Mouse (Mus musculus) stomach, embryonic 15.5 days (tissue): ENCODE measurements at regions not wholly inside any gene's neighbourhood (a gene's known extent, or its start where the extent isn't known, plus 50 kb on each side); places are given as distances from the start of the nearest gene placed in this dataset.

Source experiments
- ATAC-seq: fragments of 200-750 bp; cut with Nextera tagmentation; 2 replicates; pipeline ENCODE4 v1.8.0; 2017; ENCODE audit warnings: low read depth, moderate number of reproducible peaks, moderate TSS enrichment; ENCODE audit not compliant: insufficient read depth, low FRiP score
- H3K27ac ChIP-seq: fragments of 300-500 bp; sonication (generic); 2 replicates; pipeline ENCODE4 v1.5.1; 2015; ENCODE audit warnings: mild to moderate bottlenecking, inconsistent platforms
- H3K27me3 ChIP-seq: fragments of 300-500 bp; sonication (generic); replicated peaks from 2 replicates; pipeline ENCODE4 v1.6.1; 2015; ENCODE audit warnings: inconsistent platforms
- H3K36me3 ChIP-seq: fragments of 300-500 bp; sonication (generic); 2 replicates; pipeline ENCODE4 v1.6.1; 2015; ENCODE audit warnings: inconsistent platforms
- H3K4me1 ChIP-seq: fragments of 300-500 bp; sonication (generic); 2 replicates; pipeline ENCODE4 v1.6.1; 2015; ENCODE audit warnings: inconsistent platforms
- H3K4me2 ChIP-seq: fragments of 300-500 bp; sonication (generic); 2 replicates; pipeline ENCODE4 v1.6.1; 2015; ENCODE audit warnings: mild to moderate bottlenecking, inconsistent platforms
- H3K4me3 ChIP-seq: fragments of 300-500 bp; sonication (generic); replicated peaks from 2 replicates; pipeline ENCODE4 v1.5.1; 2015; ENCODE audit warnings: inconsistent platforms
- H3K9ac ChIP-seq: fragments of 300-500 bp; sonication (generic); 2 replicates; pipeline ENCODE4 v1.6.1; 2015; ENCODE audit warnings: inconsistent platforms
- H3K9me3 ChIP-seq: fragments of 300-500 bp; sonication (generic); 2 replicates; pipeline ENCODE4 v1.6.1; 2016; ENCODE audit warnings: inconsistent platforms
- WGBS: fragments of 180-500 bp; shearing (Covaris S2); methylation state at CpG from one replicate; pipeline ENCODE4 v1.1.7; 2015; 5-methylcytosine and 5-hydroxymethylcytosine counted together

DNA sequence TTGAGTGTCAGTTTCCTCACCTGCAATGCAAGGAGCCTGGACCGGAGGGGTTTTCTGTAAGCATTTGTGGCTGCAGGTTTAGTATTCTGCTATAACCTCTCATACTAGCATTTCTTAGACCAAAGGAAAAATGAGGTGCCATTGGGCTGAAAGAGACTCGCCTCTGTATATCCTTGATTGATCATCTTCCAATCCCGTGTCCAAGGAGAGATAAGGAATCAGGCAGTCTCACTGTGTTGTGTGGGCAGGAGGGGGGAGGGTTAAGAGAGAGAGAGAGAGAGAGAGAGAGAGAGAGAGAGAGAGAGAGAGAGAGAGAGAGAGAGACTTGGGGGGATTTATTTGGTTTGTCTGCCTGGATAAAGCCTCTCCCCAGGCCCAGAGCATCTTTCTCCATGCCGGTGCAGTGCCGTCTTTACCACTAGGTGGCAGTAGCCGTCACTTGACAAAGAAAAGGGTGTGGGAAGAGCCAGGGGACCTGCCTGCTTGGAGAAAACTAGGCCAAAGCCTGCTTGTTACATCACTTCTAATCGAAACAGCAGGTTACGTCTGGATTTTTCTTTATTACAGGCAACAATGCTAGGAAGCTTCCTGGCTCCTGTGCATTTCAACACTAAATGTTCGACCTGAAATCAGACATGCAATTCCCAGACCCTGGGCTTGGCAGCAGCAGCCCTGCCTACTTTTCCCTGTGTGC lies 56.1 kb upstream of the Ces5a start:
- Histone ChIP-seq H3K9me3 (no peaks in the 10 kb centered on the region), H3K4me1 (no peaks in the 10 kb centered on the region), H3K27ac (no peak overlapping the region), H3K4me3 (no peak overlapping the region), H3K27me3 (no peaks in the 10 kb centered on the region), H3K9ac (no peak overlapping the region), H3K36me3 (no peaks in the 10 kb centered on the region), H3K4me2 (no peak overlapping the region)
- ATAC-seq, result no peak
- WGBS, result 24% methylated on average over 9 of the region's 9 CpGs

DNA sequence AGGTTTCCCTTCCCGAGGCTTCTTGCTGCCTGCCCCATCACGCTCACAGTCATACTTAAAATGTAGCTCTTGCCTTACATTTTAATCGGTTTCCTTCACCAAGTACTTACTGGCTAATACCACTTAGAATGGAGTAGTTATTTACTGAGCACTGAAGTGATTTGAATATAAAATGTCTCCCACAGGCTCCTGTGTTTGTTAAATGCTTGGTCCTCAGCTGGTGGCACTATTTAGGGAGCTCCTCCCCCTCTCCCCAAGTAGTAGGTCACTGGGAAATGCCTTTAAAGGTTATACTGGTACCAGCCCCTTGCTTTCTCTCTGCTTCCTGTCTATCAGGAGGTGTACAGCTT lies 56.6 kb upstream of the Ces5a start:
- Histone ChIP-seq H3K9ac (no peak overlapping the region), H3K4me2 (no peak overlapping the region), H3K27ac (no peak overlapping the region), H3K9me3 (no peaks in the 10 kb centered on the region), H3K4me1 (no peaks in the 10 kb centered on the region), H3K36me3 (no peaks in the 10 kb centered on the region), H3K4me3 (no peak overlapping the region), H3K27me3 (no peaks in the 10 kb centered on the region)
- no peak for ATAC-seq
- WGBS, result 36% methylated on average over 3 of the region's 3 CpGs

DNA sequence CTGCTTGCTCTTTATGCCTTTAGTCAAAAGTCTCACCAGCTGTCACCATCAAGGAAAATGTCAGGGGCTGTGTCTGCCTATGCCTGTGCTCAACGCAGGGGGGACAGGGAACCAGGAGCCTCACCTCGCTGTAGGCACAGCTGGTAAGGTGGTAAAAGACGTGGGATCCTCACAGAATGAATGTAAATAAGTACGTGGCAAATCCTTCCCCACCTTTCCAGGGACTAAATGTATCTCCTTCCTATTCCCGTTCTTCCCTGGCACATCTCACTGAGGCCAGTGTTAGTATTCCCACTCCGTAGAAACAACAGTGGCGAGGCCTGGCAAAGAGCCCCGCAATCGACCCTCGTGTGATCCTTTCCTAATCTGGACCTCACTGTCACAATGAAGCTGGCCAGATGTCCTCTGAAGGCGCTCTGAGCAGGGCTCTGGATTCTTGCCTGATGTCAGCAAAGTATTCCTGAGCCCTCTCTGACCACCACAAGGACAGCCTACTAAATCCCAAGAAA lies 63.0 kb upstream of the Ces5a start:
- H3K27ac ChIP-seq, result peak overlapping the region; percentile 71
- 24% methylated on average over 11 of the region's 11 CpGs for WGBS
- H3K4me2 ChIP-seq, result peak overlapping the region; percentile 21; the same call in 1 of the 2 replicates
- no peak overlapping the region for H3K9ac ChIP-seq
- H3K4me3 ChIP-seq, result no peak overlapping the region
- no peaks in the 10 kb centered on the region for H3K9me3 ChIP-seq
- peak; percentile 43; the same call in 1 of the 2 replicates for ATAC-seq
- no peaks in the 10 kb centered on the region for H3K27me3 ChIP-seq
- H3K4me1 ChIP-seq, result no peaks in the 10 kb centered on the region
- no peaks in the 10 kb centered on the region for H3K36me3 ChIP-seq

DNA sequence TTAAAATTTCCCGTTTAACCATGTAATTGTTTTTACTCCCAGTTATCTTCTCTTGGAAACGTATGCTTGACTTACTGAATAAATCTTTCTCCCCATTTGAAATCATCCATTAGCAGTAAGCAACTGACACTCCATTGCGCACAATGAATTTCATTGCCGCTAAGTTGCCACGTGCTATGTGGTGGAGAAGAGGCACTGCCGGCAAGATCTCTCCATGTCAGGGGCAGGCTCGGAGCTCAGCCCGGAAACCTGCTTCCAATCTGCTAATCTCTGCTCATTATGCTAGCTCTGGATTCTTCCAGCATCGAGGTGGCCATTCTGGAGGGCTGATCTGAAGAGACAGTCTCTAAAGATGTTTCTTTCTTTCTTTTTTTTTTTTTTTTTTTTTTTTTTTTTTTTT lies 63.7 kb upstream of the Ces5a start:
- ATAC-seq, result no peak
- WGBS, result 47% methylated on average over 9 of the region's 9 CpGs
- H3K27ac ChIP-seq, result peak overlapping the region; percentile 71; the same call in 1 of the 2 replicates

DNA sequence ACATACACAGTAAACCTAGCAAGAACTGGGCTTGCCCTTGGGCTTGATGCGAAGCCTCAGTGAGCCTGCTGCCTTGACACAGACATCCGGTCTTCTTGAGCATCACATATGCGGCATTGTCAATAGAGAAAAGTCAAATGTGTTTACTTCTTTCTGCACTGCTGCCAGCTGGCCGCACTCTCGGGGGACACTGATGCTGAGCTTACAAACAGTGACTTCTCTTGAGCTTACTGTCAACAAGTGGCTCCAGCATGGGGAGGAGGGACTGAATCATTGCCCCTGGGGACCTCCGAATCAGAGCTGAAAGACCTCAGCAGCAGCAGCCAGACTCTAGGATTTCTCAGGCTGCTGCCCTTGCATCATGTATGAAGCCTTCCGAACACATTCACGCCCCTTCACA lies 64.1 kb upstream of the Ces5a start:
- Histone ChIP-seq H3K9me3 (no peaks in the 10 kb centered on the region), H3K9ac (no peak overlapping the region), H3K4me2 (no peak overlapping the region), H3K27me3 (no peaks in the 10 kb centered on the region), H3K4me3 (no peak overlapping the region), H3K27ac (peak overlapping the region; percentile 71; the same call in 1 of the 2 replicates), H3K36me3 (no peaks in the 10 kb centered on the region), H3K4me1 (no peaks in the 10 kb centered on the region)
- 37% methylated on average over 8 of the region's 8 CpGs for WGBS
- no peak for ATAC-seq

More for the DNA sequence above, 63.7 kb upstream of the Ces5a start:
- H3K36me3 ChIP-seq, result no peaks in the 10 kb centered on the region
- no peaks in the 10 kb centered on the region for H3K4me1 ChIP-seq
- H3K9ac ChIP-seq, result no peak overlapping the region
- H3K27me3 ChIP-seq, result no peaks in the 10 kb centered on the region
- H3K9me3 ChIP-seq, result no peaks in the 10 kb centered on the region
- H3K4me2 ChIP-seq, result 0 out of 2 replicates have a peak overlapping the region, but pooled peaks have one; percentile 25
- no peak overlapping the region for H3K4me3 ChIP-seq

DNA sequence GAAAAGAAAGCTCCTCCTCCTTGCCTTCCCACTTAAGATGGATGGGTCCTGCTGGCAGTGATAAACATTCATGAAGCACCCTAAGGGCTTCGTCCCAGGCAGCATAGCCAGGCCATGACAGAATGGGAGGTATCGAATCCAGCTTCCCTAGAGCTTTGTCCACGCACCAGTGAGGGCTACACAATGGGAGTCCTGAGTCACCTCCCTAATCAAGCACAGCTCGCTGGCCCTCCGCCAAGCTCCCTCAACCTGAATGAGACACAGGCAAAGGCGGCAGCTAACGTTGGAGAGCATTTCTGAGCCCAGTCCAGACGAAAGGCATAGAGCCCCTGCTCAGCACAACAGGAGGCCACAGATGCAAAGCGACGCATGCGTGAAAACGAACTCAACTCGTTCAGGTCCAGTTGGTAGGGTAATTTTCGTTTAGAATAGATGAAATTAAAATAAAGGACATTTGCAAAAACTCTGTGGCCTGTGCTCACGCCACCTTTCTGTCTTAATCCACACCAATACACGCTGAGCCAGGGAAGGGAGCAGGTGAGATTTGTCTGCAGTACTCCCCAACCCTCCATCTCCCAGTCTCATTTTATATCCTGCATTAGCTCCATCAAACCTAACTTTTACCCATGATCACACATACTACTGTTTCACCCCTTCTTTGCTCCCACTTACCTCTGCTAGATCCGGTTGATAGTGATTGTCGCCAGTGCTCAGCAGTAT lies 91.3 kb upstream of the Ces5a start:
- Histone ChIP-seq H3K4me2 (peak overlapping the region; percentile 33; the same call in 1 of the 2 replicates), H3K4me3 (no peak overlapping the region), H3K4me1 (0 out of 2 replicates have a peak, but pooled peaks cover 6% of the 10 kb centered on the region), H3K9ac (no peak overlapping the region), H3K27ac (no peak overlapping the region), H3K36me3 (no peaks in the 10 kb centered on the region), H3K27me3 (no peaks in the 10 kb centered on the region), H3K9me3 (no peaks in the 10 kb centered on the region)
- peak; percentile 70 for ATAC-seq
- 27% methylated on average over 18 of the region's 18 CpGs for WGBS

DNA sequence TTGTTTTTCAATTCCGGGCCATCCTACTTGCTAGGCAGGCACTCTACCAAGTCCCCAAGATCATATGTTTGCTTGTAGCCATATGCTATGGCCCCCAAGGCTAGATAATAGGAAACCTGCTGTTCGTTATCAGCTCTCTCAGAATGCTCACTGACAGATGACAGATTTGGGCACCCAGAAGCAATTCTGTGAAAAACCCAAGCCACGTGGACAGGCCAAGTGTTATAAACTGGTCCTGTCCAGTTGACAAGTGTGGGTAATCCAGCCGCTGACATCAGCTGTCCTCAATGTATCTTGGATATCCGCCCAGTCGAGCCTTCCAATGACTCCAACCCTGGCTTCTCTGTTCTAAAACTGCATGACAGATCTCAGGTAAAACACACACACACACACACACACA lies 92.0 kb upstream of the Ces5a start:
- no peak overlapping the region for H3K27ac ChIP-seq
- no peaks in the 10 kb centered on the region for H3K27me3 ChIP-seq
- H3K9me3 ChIP-seq, result no peaks in the 10 kb centered on the region
- H3K4me1 ChIP-seq, result 0 out of 2 replicates have a peak, but pooled peaks cover 6% of the 10 kb centered on the region
- H3K4me3 ChIP-seq, result no peak overlapping the region
- H3K4me2 ChIP-seq, result no peak overlapping the region
- no peak overlapping the region for H3K9ac ChIP-seq
- no peak for ATAC-seq
- no peaks in the 10 kb centered on the region for H3K36me3 ChIP-seq
- 57% methylated on average over 6 of the region's 6 CpGs for WGBS

DNA sequence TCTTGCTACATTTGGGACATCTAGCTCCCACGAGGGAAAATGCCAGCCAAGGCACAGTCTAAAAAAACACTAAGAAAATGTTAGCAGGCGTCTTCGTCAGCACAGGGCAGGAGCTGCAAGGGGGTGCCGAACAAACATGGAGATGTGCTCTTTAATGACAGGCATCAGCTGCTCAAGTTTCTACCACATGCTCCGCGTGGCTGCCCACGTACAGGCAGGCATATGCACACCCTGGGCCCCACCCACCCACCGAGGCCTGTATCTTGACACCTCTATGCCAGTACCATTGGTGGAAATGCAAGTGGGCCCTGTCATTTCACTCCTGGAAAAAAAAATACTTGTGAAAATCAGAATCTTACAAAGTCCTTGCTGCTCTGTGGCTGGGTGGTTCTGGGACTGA lies 97.3 kb upstream of the Ces5a start:
- no peak for ATAC-seq
- no peak overlapping the region for H3K4me2 ChIP-seq

DNA sequence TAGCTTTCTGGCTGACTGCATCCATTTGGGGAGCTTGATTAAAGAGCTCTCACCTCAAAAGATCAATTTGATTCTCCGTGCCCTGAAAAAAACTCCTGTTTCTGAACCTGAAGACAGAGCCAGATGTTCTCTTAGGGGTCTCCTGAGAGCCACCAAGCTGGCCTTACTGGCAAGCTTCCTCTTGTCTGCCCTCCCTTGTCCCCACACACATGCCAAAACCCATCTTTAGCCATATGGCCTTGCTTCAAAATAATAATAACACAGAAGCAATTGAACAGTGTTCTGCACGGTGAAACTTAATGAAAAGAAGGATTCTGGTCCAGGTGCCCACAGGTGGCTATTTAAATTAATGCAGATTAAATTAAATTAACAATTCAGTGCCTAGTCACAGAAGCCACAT lies 107.1 kb upstream of the Ces5a start:
- no peaks in the 10 kb centered on the region for H3K9me3 ChIP-seq
- no peaks in the 10 kb centered on the region for H3K27me3 ChIP-seq
- H3K9ac ChIP-seq, result no peak overlapping the region
- H3K4me2 ChIP-seq, result no peak overlapping the region
- H3K27ac ChIP-seq, result no peak overlapping the region
- 59% methylated on average over 2 of the region's 2 CpGs for WGBS
- ATAC-seq, result no peak
- H3K36me3 ChIP-seq, result no peaks in the 10 kb centered on the region
- no peak overlapping the region for H3K4me3 ChIP-seq
- H3K4me1 ChIP-seq, result no peaks in the 10 kb centered on the region

More for the DNA sequence above, 97.3 kb upstream of the Ces5a start:
- Histone ChIP-seq H3K27ac (no peak overlapping the region), H3K4me1 (no peaks in the 10 kb centered on the region), H3K4me3 (no peak overlapping the region), H3K36me3 (no peaks in the 10 kb centered on the region), H3K9ac (no peak overlapping the region), H3K9me3 (no peaks in the 10 kb centered on the region), H3K27me3 (no peaks in the 10 kb centered on the region)
- 77% methylated on average over 8 of the region's 8 CpGs for WGBS

DNA sequence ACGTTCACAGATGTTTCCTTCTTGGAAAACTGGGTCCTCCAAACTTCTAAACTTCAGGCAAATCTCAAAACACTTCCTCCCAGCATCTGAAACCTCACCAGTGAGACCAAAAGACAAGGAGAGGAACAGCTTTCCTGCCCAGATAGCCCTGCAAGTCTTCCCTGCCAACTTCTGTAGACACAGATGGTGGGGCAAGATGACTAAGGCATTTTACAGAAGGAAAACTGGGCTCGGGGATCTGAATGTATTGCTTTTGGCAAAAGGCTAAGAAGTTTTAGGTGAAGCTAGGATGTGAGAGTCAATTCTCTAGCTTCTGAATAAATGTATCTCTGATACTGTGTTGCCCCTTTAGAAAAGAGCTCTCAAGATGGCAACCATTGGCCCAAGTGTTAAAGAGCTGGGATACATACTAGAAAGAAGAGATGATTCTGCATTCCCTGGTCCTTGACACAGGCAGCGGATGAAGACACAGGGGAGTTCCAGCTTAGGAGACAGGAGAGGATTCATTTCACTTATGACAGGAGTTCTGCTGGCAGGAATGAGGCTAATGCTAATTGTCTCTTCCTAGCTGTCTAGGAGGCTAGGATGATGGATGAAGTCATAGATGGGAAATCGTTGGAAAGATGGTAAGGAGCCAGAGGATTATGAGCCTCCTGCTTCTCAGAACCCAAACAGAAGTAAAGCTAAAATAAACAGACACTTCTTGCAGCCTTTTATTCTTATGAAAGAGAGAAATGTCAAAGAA lies 108.0 kb upstream of the Ces5a start:
- H3K4me3 ChIP-seq, result no peak overlapping the region
- H3K9ac ChIP-seq, result no peak overlapping the region
- no peaks in the 10 kb centered on the region for H3K4me1 ChIP-seq
- ATAC-seq, result no peak
- H3K9me3 ChIP-seq, result no peaks in the 10 kb centered on the region
- H3K4me2 ChIP-seq, result no peak overlapping the region
- 59% methylated on average over 4 of the region's 4 CpGs for WGBS
- no peaks in the 10 kb centered on the region for H3K27me3 ChIP-seq
- H3K36me3 ChIP-seq, result no peaks in the 10 kb centered on the region
- no peak overlapping the region for H3K27ac ChIP-seq

DNA sequence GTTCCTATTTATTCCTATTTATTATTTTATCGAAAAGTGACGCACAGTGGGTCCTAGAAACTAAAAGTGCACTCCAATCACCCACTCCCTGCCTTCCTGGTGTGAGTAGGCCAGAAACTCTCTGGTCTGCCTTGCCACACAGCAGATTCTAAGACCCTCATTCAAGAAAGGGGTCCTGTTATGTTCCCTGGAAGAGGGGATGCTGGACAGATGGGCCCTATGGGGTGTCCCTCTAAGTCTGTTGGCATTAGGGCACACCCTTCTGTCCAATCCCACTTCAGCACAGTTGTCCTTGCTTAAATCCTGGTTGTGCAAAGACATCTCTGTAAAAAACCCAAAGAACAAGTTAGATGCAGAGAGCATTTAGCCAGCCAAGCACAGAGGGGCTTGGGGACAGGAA lies 117.8 kb upstream of the Ces5a start:
- H3K4me2 ChIP-seq, result no peak overlapping the region
- WGBS, result 89% methylated on average over 2 of the region's 2 CpGs
- H3K9ac ChIP-seq, result no peak overlapping the region
- no peak overlapping the region for H3K4me3 ChIP-seq
- H3K9me3 ChIP-seq, result no peaks in the 10 kb centered on the region
- no peaks in the 10 kb centered on the region for H3K4me1 ChIP-seq
- H3K27ac ChIP-seq, result no peak overlapping the region
- H3K27me3 ChIP-seq, result no peaks in the 10 kb centered on the region
- H3K36me3 ChIP-seq, result no peaks in the 10 kb centered on the region
- no peak for ATAC-seq
